Mouse (Mus musculus) urinary bladder, postnatal 25 days (tissue): Measurements from ENCODE around the gene Gimap4.
A peak's percentile ranks its signal among the peaks of the same experiment; 100 is the strongest.

Experiments
- DNase-seq: peaks from one replicate; pipeline ENCODE4 v3.0.0; 2022; ENCODE audit warnings: low spot score

Gimap4 gene

GRCm38 (mm10) chr6:48684319-48684718 is at the start of gene Gimap4:
Gene Gimap4, plus strand, starts transcription at chr6:48684549.
- no peak for DNase-seq

GRCm38 (mm10) chr6:48635105-48635504 is 49.2 kb upstream of the Gimap4 start:
- no peak for DNase-seq

- no peak for DNase-seq
These were observed 47.8 kb upstream of the Gimap4 start for GRCm38 (mm10) chr6:48636515-48636914.

GRCm38 (mm10) chr6:48637811-48638500 is 46.4 kb upstream of the Gimap4 start:
- DNase-seq: no peak

- no peak for DNase-seq
These were observed 45.8 kb upstream of the Gimap4 start for GRCm38 (mm10) chr6:48638553-48638952.

GRCm38 (mm10) chr6:48641391-48641790 is 43.0 kb upstream of the Gimap4 start:
- no peak for DNase-seq

DNA sequence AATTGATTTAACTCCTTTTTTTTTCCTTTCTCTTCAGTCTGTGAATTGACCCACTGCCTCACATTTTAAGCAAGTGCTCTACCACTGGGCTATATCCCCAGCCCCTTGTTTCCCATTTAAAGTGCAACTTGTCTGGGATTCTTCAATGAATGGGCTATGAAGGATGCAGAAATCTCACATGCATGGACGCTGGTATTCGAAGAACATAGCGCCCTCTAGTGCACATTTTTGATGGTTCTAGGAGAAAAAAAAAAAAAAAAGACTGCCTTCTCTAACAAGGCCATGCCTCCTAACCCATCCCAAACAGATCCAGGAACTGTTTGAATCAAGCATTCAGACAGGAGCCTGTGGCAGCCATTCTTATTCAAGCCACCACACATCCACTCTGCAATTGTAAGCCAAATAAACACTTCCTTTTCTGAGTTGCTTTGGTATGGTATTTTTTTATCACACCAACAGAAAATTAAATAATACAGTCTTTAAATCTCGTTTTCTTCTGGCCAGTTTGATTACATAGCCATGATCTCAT is 41.5 kb upstream of the Gimap4 start:
- peak; percentile 37 for DNase-seq

DNA sequence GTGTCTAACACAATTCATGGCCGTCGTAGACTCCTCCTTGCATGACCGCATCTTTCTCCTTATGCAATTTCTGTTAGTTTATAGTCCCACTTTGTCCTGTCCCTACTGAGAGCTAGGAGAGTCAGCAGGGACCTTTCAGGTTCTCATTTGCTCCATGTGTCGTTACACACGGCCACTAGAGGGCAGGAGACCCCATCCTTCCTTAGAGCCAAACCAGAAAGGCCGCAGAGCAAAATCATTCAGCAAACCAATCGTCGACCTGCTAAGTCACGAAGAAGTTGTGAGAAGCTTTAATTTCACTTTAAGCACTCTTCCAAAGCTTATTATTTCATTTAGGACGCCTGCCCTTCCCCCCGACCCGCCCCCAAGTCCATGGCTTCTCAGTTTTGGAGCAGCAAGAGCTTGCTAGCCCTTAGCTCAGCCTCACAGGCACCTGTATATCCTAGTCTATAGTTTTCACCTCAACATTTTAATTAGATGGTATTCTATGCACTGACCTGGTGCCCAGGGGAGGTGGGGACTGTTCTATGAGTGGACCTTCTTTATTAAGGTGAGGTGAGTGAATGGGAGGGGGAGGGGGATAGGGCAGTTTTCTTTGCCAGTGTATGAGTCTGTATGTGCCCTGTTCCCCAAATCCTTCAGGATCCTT is 38.6 kb upstream of the Gimap4 start:
- DNase-seq: peak; percentile 67

DNA sequence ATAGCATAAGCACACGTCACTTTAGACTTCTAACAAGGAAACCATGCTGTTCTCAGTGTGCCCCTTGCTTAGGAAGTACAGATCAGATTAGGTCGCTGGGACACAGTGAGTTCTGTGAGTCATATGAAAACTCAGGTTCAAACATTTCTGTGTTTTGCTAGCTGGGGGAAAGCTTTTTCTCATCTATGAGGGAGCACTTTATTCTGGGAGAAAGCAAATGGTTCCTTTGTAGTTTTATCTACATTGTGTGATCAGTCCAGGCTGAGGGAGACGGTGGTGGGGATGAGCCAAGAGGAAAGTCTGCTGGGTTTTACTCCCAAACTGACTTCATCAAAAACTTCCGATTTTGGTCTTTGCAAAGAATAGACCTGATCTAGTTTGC is 38.0 kb upstream of the Gimap4 start:
- no peak for DNase-seq

DNA sequence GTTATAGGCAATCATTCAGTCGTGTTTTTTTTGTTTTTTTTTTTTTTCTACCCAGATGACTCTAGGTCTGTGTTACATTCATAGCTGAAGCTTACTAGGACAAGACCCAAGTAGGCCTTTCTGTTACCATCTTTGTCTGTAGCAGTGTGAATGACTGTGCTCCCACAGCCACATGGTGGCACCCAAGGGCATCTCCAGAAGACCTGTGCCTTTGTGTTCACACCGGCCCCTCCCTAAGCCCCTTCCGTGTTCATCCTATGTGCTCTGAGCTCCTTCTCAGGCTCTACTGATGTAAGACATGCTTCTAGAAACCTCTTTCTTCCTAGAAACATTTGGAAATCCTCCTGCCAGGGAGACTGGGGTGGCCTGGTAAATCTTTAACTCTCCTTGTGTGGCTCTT is 37.4 kb upstream of the Gimap4 start, which contains the start of gene Gimap8:
Gimap8 (plus strand) TSS at position 240 of the 400 bp plus-strand sequence.
- DNase-seq: no peak

GRCm38 (mm10) chr6:48647611-48648010 is 36.7 kb upstream of the Gimap4 start:
- DNase-seq: no peak

DNA sequence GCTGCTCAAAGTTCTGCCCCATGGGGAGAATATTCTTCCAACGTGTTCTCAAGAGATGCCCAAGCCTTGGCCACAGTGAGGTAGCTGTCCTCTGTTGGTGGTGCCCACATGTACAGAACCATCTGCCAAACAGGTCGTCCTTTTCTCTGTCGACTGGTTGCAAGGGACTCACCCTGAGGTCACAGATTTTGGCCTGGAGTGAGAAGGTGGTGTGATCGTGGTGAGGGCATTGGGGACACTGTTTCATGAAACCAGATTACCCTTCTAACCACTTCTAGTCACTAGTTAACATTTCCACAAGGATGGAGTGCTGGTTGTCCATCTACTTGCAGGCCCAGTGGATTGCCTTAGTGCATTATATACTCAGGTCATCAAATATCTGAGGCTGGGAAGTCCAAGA is 35.6 kb upstream of the Gimap4 start:
- DNase-seq: no peak

DNA sequence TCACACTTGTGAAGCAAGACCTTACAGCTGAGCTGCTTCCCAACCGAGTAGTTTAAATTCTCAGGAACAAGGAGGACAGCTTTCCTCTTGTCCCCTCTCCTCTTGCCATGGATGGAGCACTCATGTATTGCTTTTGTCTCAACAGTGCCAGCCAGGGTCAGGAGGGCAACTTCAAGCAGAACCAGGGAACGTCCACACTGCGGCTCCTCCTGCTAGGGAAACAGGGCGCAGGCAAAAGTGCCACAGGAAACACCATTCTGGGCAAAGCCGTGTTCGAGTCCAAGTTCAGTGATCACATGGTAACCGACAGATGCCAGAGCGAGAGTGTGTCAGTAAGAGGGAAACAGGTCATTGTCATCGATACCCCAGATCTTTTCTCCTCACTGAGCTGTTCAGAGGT is 34.3 kb upstream of the Gimap4 start:
- no peak for DNase-seq

GRCm38 (mm10) chr6:48658721-48659120 is 25.6 kb upstream of the Gimap4 start:
- DNase-seq: no peak

GRCm38 (mm10) chr6:48664750-48665149 is 19.6 kb upstream of the Gimap4 start:
- no peak for DNase-seq

DNA sequence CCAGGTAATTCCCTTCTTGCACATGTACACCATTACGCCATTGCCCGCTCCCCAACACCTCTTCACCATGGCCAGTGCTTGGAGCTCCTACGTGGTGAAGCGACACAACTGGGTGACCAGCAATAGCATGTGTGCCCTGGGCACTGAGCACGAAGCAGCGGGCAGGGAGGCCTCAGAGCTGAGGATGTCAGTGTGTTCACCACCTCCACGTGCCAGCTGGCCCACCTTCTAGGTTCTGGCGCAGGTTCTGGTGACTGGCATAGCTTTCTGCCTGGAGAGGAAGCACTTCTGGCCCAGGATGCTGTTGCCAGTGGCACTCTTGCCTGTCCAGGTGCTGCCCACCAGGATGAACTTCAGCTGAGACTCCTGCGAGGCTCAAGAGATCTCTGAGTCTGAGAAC is 18.9 kb upstream of the Gimap4 start:
- DNase-seq: no peak

GRCm38 (mm10) chr6:48666159-48666586 is 18.2 kb upstream of the Gimap4 start:
- DNase-seq: no peak

DNA sequence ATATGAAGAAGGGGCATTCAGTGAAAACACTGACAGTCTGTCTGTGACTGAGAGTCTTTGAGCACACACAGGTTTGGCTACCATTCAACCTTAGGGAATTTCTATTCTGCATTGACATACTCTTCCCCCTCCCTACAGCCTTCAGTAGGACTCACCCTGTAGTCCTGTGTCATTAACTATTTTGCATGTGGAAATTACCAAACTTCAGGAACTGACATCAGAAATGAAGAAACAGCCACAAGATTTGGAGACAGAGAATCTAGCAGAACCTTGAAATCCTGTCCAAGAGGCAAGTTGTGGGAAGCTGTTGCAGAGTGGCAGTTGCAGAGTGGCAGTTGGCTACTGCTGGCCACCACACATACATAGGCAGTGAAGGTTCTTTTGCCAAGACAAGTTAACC is 16.3 kb upstream of the Gimap4 start:
- no peak for DNase-seq

GRCm38 (mm10) chr6:48669446-48669969 is 14.8 kb upstream of the Gimap4 start:
- no peak for DNase-seq

- no peak for DNase-seq
These were observed 9.9 kb upstream of the Gimap4 start for GRCm38 (mm10) chr6:48674291-48675058.

GRCm38 (mm10) chr6:48675400-48675930 is 8.9 kb upstream of the Gimap4 start:
- DNase-seq: peak; percentile 11
